Mouse (Mus musculus) spleen, adult 2 months (tissue): ENCODE data around the gene Calr3.

ENCODE experiments used
- CTCF ChIP-seq: fragments of 200-500 bp; IDR thresholded peaks from 2 replicates; pipeline ENCODE4 v1.5.1; 2011; ENCODE audit warnings: mild to moderate bottlenecking, inconsistent platforms; ENCODE audit not compliant: insufficient read depth, insufficient read length, insufficient replicate concordance; ENCODE audit errors: extremely low read depth
- POLR2A ChIP-seq: fragments of 200-500 bp; IDR thresholded peaks from 2 replicates; pipeline ENCODE4 v1.6.1; 2011; ENCODE audit warnings: low read depth, low read length, inconsistent platforms

GRCm38 (mm10) chr8:72491017-72491416 lies 47.3 kb upstream of the Calr3 start:
- TF ChIP-seq CTCF = no peak
- no peak for TF ChIP-seq POLR2A
